Mouse (Mus musculus) embryonic facial prominence, embryonic 15.5 days (tissue): ENCODE measurements around the gene Bckdk. TPM values are rescaled to one million over a fixed set of nuclear protein-coding genes. Genes with fewer than 3 reads are reported as not detected.

Experiments
- ATAC-seq: fragments of 200-750 bp; cut with Nextera tagmentation; 2 replicates; pipeline ENCODE4 v1.8.0; 2017; ENCODE audit warnings: low read depth, moderate TSS enrichment; ENCODE audit not compliant: insufficient number of reproducible peaks, low FRiP score, low TSS enrichment
- H3K27ac ChIP-seq: fragments of 300-500 bp; sonication (generic); replicated peaks from 2 replicates; pipeline ENCODE4 v1.5.1; 2015; ENCODE audit warnings: mild to moderate bottlenecking, inconsistent platforms
- H3K27me3 ChIP-seq: fragments of 300-500 bp; sonication (generic); 2 replicates; pipeline ENCODE4 v1.6.1; 2015; ENCODE audit warnings: inconsistent platforms
- H3K36me3 ChIP-seq: fragments of 300-500 bp; sonication (generic); 2 replicates; pipeline ENCODE4 v1.6.1; 2015; ENCODE audit warnings: mild to moderate bottlenecking, inconsistent platforms
- H3K4me1 ChIP-seq: fragments of 300-500 bp; sonication (generic); 2 replicates; pipeline ENCODE4 v1.6.1; 2015; ENCODE audit warnings: inconsistent platforms
- H3K4me2 ChIP-seq: fragments of 300-500 bp; sonication (generic); replicated peaks from 2 replicates; pipeline ENCODE4 v1.6.1; 2015; ENCODE audit warnings: mild to moderate bottlenecking, inconsistent platforms
- H3K4me3 ChIP-seq: fragments of 300-500 bp; sonication (generic); replicated peaks from 2 replicates; pipeline ENCODE4 v1.5.1; 2015; ENCODE audit warnings: mild to moderate bottlenecking, inconsistent platforms
- H3K9ac ChIP-seq: fragments of 300-500 bp; sonication (generic); 2 replicates; pipeline ENCODE4 v1.6.1; 2015; ENCODE audit warnings: inconsistent platforms
- H3K9me3 ChIP-seq: fragments of 300-500 bp; sonication (generic); replicated peaks from 2 replicates; pipeline ENCODE4 v1.6.1; 2016; ENCODE audit warnings: inconsistent platforms
- WGBS: fragments of 180-500 bp; shearing (Covaris S2); methylation state at CpG from one replicate; pipeline ENCODE4 v1.1.7; 2015; 5-methylcytosine and 5-hydroxymethylcytosine counted together
- polyA plus RNA-seq: library from polyadenylated mRNA; unstranded; fragments of >200 nt; fragmentation: Nextera tagmentation; extraction: Ambion mirVana; gene quantifications from 2 replicates; pipeline ENCODE4 v1.2.1, GENCODE M21; 2015

Bckdk gene
- polyA plus RNA-seq: 108 and 112 TPM in 2 replicates

GRCm38 (mm10) chr7:127903971-127904796 is at the start of gene Bckdk:
Bckdk (plus strand) TSS chr7:127904082.
- Histone ChIP-seq H3K4me1 (peaks cover 13% of the 10 kb centered on the region), H3K9me3 (no peaks in the 10 kb centered on the region), H3K36me3 (peaks cover 43% of the 10 kb centered on the region), H3K9ac (peak within 1 kb of the TSS; percentile 90), H3K27me3 (no peaks in the 10 kb centered on the region), H3K4me2 (peak within 1 kb of the TSS; percentile 83), H3K4me3 (peak within 1 kb of the TSS; percentile 78), H3K27ac (peak within 1 kb of the TSS; percentile 92)
- WGBS: 4% methylated on average over 38 of the region's 38 CpGs
- peak; percentile 90 for ATAC-seq

DNA sequence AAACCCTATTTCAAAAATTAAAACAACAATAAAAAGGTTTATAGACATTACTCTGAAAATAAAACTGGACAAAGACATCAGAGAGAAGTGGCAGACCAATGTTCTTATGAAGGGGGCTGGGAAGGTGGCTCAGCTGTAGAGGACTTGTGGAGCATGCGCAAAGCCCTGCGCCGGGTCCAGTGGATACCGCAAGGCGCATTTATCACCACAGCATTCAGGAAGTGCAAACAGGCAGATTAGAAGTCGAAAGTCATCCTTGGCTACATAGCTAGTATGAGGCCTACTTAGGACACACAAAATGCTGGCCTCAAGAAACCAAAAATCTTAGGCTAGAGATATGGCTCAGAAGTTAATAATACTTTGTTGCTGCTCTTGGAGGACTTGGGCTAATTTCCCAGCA is 45.6 kb upstream of the Bckdk start:
- 92% methylated on average over 6 of the region's 6 CpGs for WGBS
- Histone ChIP-seq H3K27ac (no peak overlapping the region), H3K27me3 (no peaks in the 10 kb centered on the region), H3K9ac (no peak overlapping the region), H3K36me3 (no peaks in the 10 kb centered on the region), H3K4me2 (no peak overlapping the region), H3K4me1 (no peaks in the 10 kb centered on the region), H3K9me3 (no peaks in the 10 kb centered on the region), H3K4me3 (no peak overlapping the region)
- no peak for ATAC-seq

DNA sequence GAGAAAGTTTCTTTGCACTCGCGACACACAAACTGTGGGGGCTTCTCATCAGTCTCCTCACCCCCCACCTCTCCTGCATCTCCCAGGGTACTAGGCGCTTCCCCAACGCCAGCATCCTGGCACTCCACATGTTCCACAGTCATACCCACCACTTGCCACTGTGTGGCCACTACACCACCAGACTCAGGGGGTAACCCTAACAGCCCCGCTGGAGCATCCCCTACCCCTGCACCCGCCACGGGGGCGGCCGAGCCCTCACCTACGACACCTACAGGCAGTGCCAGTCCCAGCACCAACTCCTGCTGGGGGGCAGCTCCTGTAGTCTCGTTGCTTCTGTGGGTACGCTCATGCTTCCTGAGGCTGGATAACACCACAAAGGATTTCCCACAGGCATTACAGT is 37.4 kb upstream of the Bckdk start:
- ATAC-seq: no peak
- peaks cover 38% of the 10 kb centered on the region for H3K36me3 ChIP-seq

DNA sequence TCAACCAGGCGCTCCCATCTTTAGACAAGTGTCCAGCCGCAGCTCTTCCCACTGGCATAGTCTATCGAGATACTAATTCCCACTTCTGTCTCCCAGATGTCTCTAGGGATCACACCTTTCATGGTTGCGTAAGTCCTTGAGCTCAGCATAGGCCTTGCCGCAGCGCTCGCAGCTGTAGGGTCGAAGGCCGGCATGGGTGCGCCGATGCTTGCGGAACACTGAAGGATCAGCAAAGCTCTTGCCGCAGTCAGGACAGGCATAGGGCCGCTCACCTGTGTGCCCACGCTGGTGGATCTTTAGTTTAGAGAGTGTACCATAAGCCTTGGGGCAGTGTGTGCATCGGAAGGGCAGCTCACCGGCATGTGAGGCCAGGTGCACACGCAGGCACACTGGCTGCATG is 36.2 kb upstream of the Bckdk start:
- H3K9ac ChIP-seq: no peak overlapping the region
- no peak overlapping the region for H3K27ac ChIP-seq
- H3K4me2 ChIP-seq: no peak overlapping the region
- H3K9me3 ChIP-seq: no peaks in the 10 kb centered on the region
- WGBS: 97% methylated on average over 18 of the region's 18 CpGs
- no peaks in the 10 kb centered on the region for H3K27me3 ChIP-seq
- peaks cover 9% of the 10 kb centered on the region; the same call in 1 of the 2 replicates for H3K4me1 ChIP-seq
- peaks cover 38% of the 10 kb centered on the region for H3K36me3 ChIP-seq
- no peak overlapping the region for H3K4me3 ChIP-seq
- ATAC-seq: no peak

More for the DNA sequence above, 37.4 kb upstream of the Bckdk start:
- H3K9ac ChIP-seq: no peak overlapping the region
- no peaks in the 10 kb centered on the region for H3K9me3 ChIP-seq
- peaks cover 9% of the 10 kb centered on the region; the same call in 1 of the 2 replicates for H3K4me1 ChIP-seq
- no peaks in the 10 kb centered on the region for H3K27me3 ChIP-seq
- no peak overlapping the region for H3K27ac ChIP-seq
- 94% methylated on average over 12 of the region's 12 CpGs for WGBS
- H3K4me2 ChIP-seq: no peak overlapping the region
- H3K4me3 ChIP-seq: no peak overlapping the region

- Histone ChIP-seq H3K27ac (peak overlapping the region; percentile 31), H3K36me3 (peaks cover 44% of the 10 kb centered on the region), H3K9me3 (no peaks in the 10 kb centered on the region), H3K4me2 (no peak overlapping the region), H3K9ac (no peak overlapping the region), H3K4me3 (no peak overlapping the region), H3K4me1 (peaks cover 13% of the 10 kb centered on the region), H3K27me3 (no peaks in the 10 kb centered on the region)
- WGBS: 37% methylated on average over 3 of the region's 3 CpGs
- ATAC-seq: peak; percentile 59
These were observed 34.6 kb upstream of the Bckdk start for GRCm38 (mm10) chr7:127869149-127869810.

- no peaks in the 10 kb centered on the region for H3K27me3 ChIP-seq
- H3K9me3 ChIP-seq: no peaks in the 10 kb centered on the region
- no peak overlapping the region for H3K4me2 ChIP-seq
- H3K4me1 ChIP-seq: peaks cover 21% of the 10 kb centered on the region
- no peak overlapping the region for H3K4me3 ChIP-seq
- H3K27ac ChIP-seq: no peak overlapping the region
- peaks cover 38% of the 10 kb centered on the region for H3K36me3 ChIP-seq
- WGBS: 74% methylated on average over 5 of the region's 5 CpGs
- ATAC-seq: no peak
- no peak overlapping the region for H3K9ac ChIP-seq
These were observed 33.6 kb upstream of the Bckdk start for GRCm38 (mm10) chr7:127870136-127870821.

DNA sequence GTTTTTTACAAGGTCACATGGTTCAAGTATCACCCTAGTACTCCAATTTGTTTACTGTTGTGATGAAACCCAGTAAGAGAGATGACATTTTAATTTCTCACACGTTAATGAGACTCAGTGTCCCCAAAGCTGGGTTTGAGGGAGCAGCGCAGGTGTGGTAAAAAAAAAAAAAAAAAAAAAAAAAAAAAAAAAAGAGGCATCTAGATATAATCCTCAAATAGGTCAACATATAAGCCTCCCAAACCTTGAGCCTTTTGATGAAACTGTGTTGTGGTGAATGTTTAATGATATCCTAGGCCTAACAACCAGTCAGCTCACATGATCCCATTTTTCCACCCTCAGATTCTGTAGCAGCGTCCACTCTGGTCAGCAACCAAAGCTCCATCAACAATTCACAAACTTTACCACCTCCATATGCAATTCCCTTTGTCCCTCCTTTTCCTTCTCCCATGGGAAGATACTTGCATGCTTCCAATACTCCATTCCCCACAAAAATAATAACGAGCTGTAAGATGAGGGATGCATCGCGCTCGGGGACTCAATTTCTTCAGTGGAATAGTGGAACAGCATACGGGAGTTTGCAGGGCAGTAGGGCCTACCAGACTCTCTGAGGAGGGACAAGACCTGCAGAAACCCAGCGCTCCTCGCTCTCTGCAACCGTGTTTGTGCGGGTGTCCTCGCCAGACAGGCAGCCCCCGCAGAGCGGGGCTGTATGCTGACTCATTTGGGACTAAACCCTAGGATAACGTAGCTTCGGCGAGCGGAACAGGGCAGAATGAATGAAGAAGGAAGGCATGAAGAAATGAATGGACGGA is 28.9 kb upstream of the Bckdk start:
- Histone ChIP-seq H3K9me3 (no peaks in the 10 kb centered on the region), H3K36me3 (peaks cover 29% of the 10 kb centered on the region), H3K27ac (peak overlapping the region; percentile 99), H3K4me1 (peaks cover 23% of the 10 kb centered on the region), H3K27me3 (no peaks in the 10 kb centered on the region), H3K4me2 (peak overlapping the region; percentile 76), H3K9ac (peak overlapping the region; percentile 93), H3K4me3 (peak overlapping the region; percentile 82)
- WGBS: 4% methylated on average over 20 of the region's 20 CpGs
- no peak for ATAC-seq

GRCm38 (mm10) chr7:127875627-127876001 is 28.3 kb upstream of the Bckdk start:
- Histone ChIP-seq H3K9ac (peak overlapping the region; percentile 93), H3K4me3 (peak overlapping the region; percentile 82), H3K27ac (peak overlapping the region; percentile 99), H3K36me3 (peaks cover 35% of the 10 kb centered on the region), H3K27me3 (no peaks in the 10 kb centered on the region), H3K4me2 (peak overlapping the region; percentile 76), H3K4me1 (peaks cover 23% of the 10 kb centered on the region), H3K9me3 (no peaks in the 10 kb centered on the region)
- whole genome bisulfite sequencing: under 1% methylated on average over 43 of the region's 43 CpGs
- peak; percentile 94 for ATAC-seq

DNA sequence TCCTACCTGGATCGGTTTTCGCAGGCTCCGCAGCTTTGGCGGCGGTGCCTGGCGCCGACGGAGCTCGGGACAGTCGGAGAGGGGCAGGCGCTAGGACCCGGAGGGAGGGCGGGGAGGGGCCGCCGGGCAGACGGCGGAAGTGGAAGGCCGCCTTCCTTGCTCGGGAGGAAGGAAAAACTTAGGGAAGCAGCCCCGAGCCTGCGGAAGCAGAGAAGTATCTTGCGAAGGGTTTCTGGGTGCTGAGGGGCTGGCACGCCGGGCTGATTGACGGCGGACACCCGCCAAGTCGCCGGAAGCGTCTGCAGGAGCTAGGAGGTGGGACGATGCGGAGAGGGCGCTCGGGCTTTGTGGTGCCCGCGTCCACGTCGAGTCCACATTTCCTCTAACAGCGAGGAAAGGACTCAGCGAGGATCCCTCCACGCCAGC is 27.8 kb upstream of the Bckdk start, which contains the start of gene Zfp646:
TSS of gene Zfp646 (plus strand) at position 181 of the 426 bp plus-strand sequence.
- H3K9me3 ChIP-seq: no peaks in the 10 kb centered on the region
- H3K4me2 ChIP-seq: peak within 1 kb of the TSS; percentile 76
- no peaks in the 10 kb centered on the region for H3K27me3 ChIP-seq
- peak within 1 kb of the TSS; percentile 82 for H3K4me3 ChIP-seq
- H3K36me3 ChIP-seq: peaks cover 39% of the 10 kb centered on the region
- ATAC-seq: peak; percentile 92
- peak within 1 kb of the TSS; percentile 99 for H3K27ac ChIP-seq
- whole genome bisulfite sequencing: 0% methylated on average over 40 of the region's 41 CpGs
- peaks cover 23% of the 10 kb centered on the region for H3K4me1 ChIP-seq
- peak within 1 kb of the TSS; percentile 93 for H3K9ac ChIP-seq

DNA sequence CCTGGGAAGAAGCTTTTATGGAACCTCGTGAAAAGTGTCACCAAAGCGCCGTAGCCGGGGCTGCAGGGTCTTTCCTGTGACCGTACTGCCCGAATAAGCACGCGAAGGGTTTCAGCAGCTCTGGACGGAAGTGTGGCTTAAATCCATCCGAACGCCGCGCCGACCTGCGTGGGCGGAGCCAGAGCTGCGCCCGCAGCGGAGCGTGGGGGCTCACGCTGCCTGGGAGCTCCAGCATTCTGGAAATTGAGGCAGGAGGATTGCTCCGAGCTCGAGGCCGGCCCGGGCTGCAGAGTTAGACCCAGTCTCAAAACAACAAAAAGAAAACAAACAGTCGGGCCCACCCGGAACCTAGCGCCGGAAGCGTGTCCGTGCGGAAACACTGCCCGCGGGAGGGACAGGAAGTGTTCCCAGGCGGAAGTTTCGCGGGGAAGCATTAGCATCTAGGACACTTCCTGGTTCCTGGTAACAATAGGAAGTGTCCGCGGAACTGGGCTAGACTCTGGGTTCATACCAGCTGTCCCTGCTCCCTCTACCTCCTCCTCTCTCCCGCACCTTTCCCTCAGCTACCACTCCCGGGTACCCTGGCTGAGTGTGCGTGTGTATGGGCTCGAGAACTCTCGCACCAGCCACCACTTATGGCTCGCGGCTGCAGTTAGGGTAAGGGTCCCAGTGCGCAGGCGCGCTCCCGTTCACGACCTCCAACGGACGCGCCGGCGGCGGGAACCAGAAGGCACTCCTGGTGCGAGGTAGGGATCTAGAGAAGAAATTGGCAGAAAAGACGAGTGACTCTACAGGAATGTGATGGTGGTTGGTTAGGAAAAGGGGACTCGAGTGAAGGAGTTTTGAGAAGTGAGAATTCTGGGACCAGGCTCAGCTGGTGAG is 27.2 kb upstream of the Bckdk start, which contains the start of gene Zfp668:
TSS of gene Zfp668 (minus strand) at position 362 of the 882 bp plus-strand sequence.
- Histone ChIP-seq H3K27ac (peak within 1 kb of the TSS; percentile 99), H3K4me1 (peaks cover 23% of the 10 kb centered on the region), H3K27me3 (no peaks in the 10 kb centered on the region), H3K9me3 (no peaks in the 10 kb centered on the region), H3K4me2 (peak within 1 kb of the TSS; percentile 76), H3K36me3 (peaks cover 46% of the 10 kb centered on the region), H3K4me3 (peak within 1 kb of the TSS; percentile 82), H3K9ac (peak within 1 kb of the TSS; percentile 93)
- WGBS: under 1% methylated on average over 60 of the region's 60 CpGs
- ATAC-seq: peak; percentile 64
